In genomic region chr5:107731844-107732243, GRCm38 (mm10) we compare ENCODE assay signal across 32 mouse cellular contexts. TPM values are rescaled to one million over a fixed set of nuclear protein-coding genes. Genes with fewer than 3 reads are reported as not detected.
"Had no signal": no experiment of that assay in that cellular context is flagged by ENCODE, and none has a peak within 500 bp of the region (broad histone marks: within the 10 kb centered on the region; RNA-seq: fewer than 3 reads in every experiment).

No protein-coding gene starts in this region.

- H3K4me3 ChIP-seq: embryonic facial prominence, embryonic 10.5 days; embryonic facial prominence, embryonic 12.5 days; embryonic facial prominence, embryonic 13.5 days; embryonic facial prominence, embryonic 15.5 days; erythroblast, embryonic 14.5 days; forebrain, embryonic 10.5 days; forebrain, embryonic 12.5 days; forebrain, embryonic 13.5 days; forebrain, embryonic 15.5 days; gastrocnemius, adult 2 months; heart, adult 2 months had no signal

- H3K9me3 ChIP-seq: embryonic facial prominence, embryonic 10.5 days; embryonic facial prominence, embryonic 12.5 days; embryonic facial prominence, embryonic 13.5 days; embryonic facial prominence, embryonic 15.5 days; forebrain, embryonic 10.5 days; forebrain, embryonic 12.5 days; forebrain, embryonic 13.5 days; forebrain, embryonic 15.5 days had no signal

- DNase-seq: cerebellum, adult 8-10 months; cerebellum, adult 9-10 months; cerebellum, adult 9-11 months; cerebellum, postnatal 10 days; cerebellum, postnatal 14 days; cerebellum, postnatal 25 days; cerebellum, postnatal 36 days; embryo, embryonic 11 days; forebrain, postnatal 0 days; gastrocnemius, adult 2 months; gastrocnemius, postnatal 10 days; gastrocnemius, postnatal 14 days; gastrocnemius, postnatal 25 days; gastrocnemius, postnatal 36 days; heart, adult 18-20 months; heart, adult 2 months had no signal

- H3K27ac ChIP-seq: embryonic facial prominence, embryonic 10.5 days; embryonic facial prominence, embryonic 12.5 days; embryonic facial prominence, embryonic 13.5 days; embryonic facial prominence, embryonic 15.5 days; forebrain, embryonic 10.5 days; forebrain, embryonic 12.5 days; forebrain, embryonic 13.5 days; forebrain, embryonic 15.5 days; gastrocnemius, adult 2 months; heart, adult 2 months had no signal

- H3K36me3 ChIP-seq: embryonic facial prominence, embryonic 10.5 days; embryonic facial prominence, embryonic 12.5 days; embryonic facial prominence, embryonic 13.5 days; embryonic facial prominence, embryonic 15.5 days; forebrain, embryonic 10.5 days; forebrain, embryonic 12.5 days; forebrain, embryonic 15.5 days had no signal

- H3K4me1 ChIP-seq: embryonic facial prominence, embryonic 12.5 days; forebrain, embryonic 13.5 days had no signal

- H3K4me2 ChIP-seq: embryonic facial prominence, embryonic 12.5 days; embryonic facial prominence, embryonic 13.5 days; embryonic facial prominence, embryonic 15.5 days; forebrain, embryonic 12.5 days; forebrain, embryonic 13.5 days; forebrain, embryonic 15.5 days had no signal

- ATAC-seq: forebrain, embryonic 13.5 days; forebrain, embryonic 14.5 days; forebrain, embryonic 15.5 days; forebrain, embryonic 16.5 days; forebrain, postnatal 0 days had no signal

- H3K9ac ChIP-seq: embryonic facial prominence, embryonic 12.5 days; embryonic facial prominence, embryonic 13.5 days; embryonic facial prominence, embryonic 15.5 days; forebrain, embryonic 12.5 days; forebrain, embryonic 13.5 days; forebrain, embryonic 15.5 days; forebrain, postnatal 0 days had no signal

RNA-seq across cellular contexts. Expression of gene Gfi1, which starts 6.0 kb away (rescaled TPM):
- total RNA-seq: forebrain, postnatal 0 days; gastrocnemius, adult 18-20 months; gastrocnemius, adult 2 months; gastrocnemius, adult 8-10 months; gastrocnemius, postnatal 14 days; heart, adult 2 months; heart, adult 8-10 months had no signal
- polyA plus RNA-seq: cortical plate, adult 2 months; embryonic facial prominence, embryonic 10.5 days; embryonic facial prominence, embryonic 11.5 days; embryonic facial prominence, embryonic 13.5 days; forebrain, embryonic 10.5 days; forebrain, embryonic 12.5 days; forebrain, embryonic 13.5 days; forebrain, embryonic 14.5 days; forebrain, embryonic 15.5 days; forebrain, embryonic 16.5 days; forebrain, postnatal 0 days had no signal
